Mouse (Mus musculus) left cerebral cortex, postnatal 25 days (tissue): ENCODE measurements at regions not wholly inside any gene's neighbourhood (a gene's known extent, or its start where the extent isn't known, plus 50 kb on each side); places are given as distances from the start of the nearest gene placed in this dataset.
A peak's percentile ranks its signal among the peaks of the same experiment; 100 is the strongest.

ENCODE experiments used
- DNase-seq, 2 experiments: peaks; one replicate each; pipeline ENCODE4 v3.0.0; 2022; ENCODE audit warnings: low spot score in 2 of 2, mixed read lengths in 1 of 2
- intact Hi-C: fragments of 180-260 bp; cut with DNase I; formaldehyde crosslinking; loops from one replicate; pipeline ENCODE4 v1.15.1; 2025

- no peak for DNase-seq
- intact Hi-C loops: no loop called here
Observed at GRCm38 (mm10) chr12:28380203-28380602, 172.0 kb downstream of the Dcdc2c start.

DNA sequence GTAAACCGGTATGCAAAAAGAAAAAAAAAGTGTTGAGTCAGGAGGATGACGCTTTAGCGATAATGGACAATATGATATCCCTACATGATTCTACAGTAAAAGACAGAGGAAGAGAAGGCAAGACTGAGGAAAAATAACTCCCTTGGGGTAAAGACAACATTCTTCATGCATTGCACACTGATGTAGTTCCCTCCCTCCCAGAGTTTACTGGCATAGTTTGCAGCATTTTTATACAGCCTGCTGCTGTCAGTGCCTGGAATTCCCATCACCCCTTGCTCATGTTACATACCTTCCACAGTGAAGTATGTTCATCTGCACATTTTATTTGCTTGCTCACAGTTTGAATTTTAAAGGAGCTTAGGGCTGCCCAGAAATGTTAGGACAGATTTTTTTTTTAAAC is 174.2 kb downstream of the Dcdc2c start:
- DNase-seq: no peak
- intact Hi-C loops: no loop called here

GRCm38 (mm10) chr12:28377373-28377772 is 174.8 kb downstream of the Dcdc2c start:
- no peak for DNase-seq
- intact Hi-C loops: no loop called here

- intact Hi-C loops: no loop called here
- no peak for DNase-seq
Observed at GRCm38 (mm10) chr12:28376770-28377169, 175.4 kb downstream of the Dcdc2c start.

DNA sequence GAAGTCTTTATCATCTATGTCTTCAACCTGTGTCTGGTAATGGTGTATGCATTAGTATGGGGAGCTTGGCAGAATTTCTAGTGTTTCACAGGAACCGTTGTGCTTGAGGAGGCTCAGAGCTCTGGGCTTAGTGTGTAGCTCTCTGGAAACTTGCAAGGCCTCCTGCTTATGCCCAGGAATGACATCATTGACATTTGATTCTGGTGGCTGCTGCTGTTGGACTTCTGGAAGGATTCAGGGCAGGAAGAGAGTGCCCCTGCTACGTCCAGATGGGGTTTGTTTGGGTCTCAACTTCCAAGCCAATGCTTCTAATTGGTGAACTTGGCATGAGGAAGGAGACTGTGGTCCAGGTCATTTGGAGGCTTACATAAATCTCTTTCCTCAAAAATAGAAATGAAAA is 186.9 kb downstream of the Dcdc2c start:
- intact Hi-C loops: no loop called here
- no peak for DNase-seq

- intact Hi-C loops: no loop called here
- DNase-seq: no peak
Observed at GRCm38 (mm10) chr12:28358737-28359333, 193.4 kb downstream of the Dcdc2c start.

DNA sequence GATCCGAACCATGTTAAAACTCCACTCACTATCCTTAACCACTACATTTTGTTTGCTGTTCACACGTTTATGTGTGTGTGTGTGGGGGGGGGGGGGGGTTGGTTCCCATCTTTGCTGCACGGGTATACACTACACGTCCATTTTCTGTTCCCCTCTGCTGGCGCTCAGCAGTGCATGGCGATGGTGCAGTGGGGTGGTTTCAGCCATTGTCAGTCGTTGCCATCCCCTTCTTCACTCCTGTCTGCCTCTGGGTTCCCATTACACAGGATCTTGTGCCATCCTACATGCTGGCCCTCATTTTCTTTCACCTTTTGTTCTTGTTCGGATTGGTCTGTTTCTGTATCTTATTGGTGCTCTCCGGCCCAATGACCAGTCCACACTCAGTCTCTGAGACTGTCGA is 194.4 kb downstream of the Dcdc2c start:
- no peak for DNase-seq
- intact Hi-C loops: no loop called here

DNA sequence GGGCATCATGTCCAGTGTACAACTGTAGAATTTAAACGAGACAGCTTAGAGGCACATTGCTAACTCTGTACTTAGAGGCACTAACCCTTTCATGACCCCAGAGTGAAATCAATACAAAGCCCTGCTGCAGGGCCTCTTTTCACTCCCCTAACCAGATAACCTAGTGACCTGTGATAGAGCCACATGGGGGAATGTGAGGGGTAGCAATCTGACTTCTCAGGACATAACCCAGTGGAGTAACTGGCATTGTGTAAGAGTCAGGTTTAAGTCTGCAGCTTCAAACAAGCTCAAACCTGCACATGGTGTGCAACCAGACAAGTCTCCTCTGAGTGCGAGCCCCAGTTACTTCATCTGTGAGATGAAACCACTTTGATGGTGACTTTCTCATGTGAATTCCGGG is 199.1 kb downstream of the Dcdc2c start:
- no peak for DNase-seq
- intact Hi-C loops: no loop called here

DNA sequence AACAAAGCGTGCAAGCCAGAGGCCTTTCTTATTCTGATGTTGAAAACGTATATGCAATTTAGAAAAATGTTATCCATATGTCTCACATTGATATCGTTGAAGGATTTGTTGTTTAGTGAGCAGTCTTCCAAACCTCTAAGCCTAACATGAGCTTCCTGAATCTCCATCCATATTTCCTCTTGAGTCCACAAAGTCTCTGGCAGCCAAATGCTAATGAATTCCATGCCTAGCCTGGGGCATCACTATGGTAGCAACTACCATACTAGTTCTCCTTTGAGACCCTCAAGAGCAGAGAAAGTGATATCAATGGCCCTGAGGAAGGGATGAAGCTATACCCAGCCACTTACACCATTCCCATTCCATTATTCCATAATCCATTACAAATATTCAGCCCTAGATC is 199.6 kb downstream of the Dcdc2c start:
- DNase-seq: no peak
- intact Hi-C loops: no loop called here

DNA sequence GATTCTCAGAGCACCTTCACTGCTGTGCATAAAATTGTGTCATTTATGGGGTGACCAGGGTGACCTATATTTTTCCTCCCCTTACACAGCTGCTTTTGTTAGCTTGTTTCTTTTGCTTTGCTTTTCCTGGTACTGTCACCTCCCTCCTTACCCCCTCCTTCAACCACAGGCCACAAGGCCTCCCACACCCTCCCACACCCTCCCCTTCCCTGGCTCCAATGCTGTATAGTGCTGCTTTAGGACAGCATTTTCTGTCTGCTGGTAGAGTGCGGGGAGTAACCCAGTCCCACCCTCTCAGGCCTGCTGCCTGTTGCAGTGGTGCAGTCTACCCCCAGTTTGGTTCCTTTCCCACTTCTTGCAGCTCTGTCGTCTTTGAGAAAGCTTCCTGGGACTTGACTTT is 209.5 kb downstream of the Dcdc2c start:
- intact Hi-C loops: no loop called here
- no peak for DNase-seq

DNA sequence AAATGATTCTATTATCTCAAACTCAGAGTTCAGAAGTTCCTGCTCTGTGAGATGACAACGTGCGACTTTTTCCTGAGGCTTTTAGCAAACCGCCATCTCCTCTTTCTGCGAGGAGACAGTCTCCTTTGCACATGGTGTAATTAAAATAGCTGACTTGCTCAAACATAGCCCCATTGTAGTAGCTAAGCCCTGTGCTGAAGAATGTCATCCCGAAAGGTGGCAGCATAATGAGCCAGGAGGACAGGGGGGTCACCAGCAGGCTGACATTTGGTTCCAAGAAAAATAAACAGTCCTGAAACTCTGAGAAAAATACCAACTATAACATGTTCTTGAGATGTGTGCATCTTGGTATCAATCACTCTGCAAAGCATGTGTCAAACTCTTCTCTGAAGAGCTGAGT is 219.6 kb downstream of the Dcdc2c start:
- intact Hi-C loops: no loop called here
- no peak for DNase-seq

GRCm38 (mm10) chr12:28331843-28332242 is 220.4 kb downstream of the Dcdc2c start:
- peak in 1 of 2 experiments; percentile 40 for DNase-seq
- intact Hi-C loops: no loop called here

DNA sequence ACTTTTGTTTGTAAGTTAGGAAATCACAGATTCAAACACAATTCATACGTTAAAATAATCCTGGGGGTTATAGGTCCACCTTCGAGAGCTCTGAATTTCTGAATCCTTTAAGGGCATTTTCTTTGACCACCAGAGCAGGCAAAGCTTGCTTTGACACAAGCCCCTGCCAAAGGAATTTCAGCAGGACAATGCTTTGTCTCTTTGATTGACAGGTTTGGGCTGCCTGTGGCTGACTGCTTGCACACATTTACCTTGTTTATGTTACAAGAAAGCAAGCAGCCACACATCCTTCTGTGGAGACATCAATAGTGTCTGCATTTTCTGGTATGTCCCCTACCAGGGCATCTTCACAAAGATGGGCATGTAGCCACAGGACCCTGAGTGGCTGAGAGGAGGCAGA is 228.5 kb downstream of the Dcdc2c start:
- intact Hi-C loops: no loop called here
- DNase-seq: no peak

DNA sequence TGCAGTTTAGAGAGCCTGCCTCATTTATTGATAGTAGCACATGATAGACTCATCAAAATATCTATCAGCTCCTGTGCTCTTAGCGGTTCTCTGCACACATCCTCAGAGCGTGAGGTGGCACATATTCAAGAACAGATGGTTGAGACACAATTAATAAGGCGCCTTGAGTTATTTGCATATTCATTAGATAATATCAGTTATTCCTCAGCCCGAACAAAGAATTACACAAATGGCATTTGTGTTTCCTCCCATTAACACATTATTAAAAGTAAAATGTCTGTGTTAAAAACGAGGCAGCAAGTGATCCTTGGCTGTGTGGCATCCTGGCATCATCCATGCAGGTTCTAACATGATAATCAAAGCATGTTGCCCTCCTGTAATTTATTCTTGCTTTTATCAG is 243.0 kb downstream of the Dcdc2c start:
- intact Hi-C loops: no loop called here
- DNase-seq: no peak

DNA sequence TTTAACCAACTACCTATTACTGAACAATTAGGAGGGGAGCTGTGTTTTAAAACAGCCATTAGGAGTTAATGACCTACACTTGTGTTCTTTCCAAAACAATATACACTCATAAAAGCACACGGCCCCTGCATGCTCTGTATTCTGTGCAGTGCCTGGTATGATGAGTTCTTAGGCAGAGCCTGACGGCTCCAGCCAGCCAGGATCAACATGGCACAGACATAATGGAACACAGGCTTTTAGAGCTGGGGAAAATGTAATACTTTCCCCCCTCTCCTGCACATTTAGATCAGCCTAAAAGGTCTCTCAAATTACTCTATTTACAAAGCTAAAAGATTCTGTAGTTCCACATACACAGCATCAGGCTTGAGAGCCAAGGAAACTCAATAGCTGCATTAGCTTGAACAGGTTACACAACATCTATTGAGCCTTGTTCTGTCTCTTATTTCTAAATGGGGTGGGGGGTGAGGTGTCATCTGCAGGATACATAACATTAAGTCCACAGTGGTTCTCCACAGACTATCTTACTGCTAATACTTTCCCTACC is 250.1 kb downstream of the Dcdc2c start:
- intact Hi-C loops: no loop called here
- no peak for DNase-seq

- no peak for DNase-seq
- intact Hi-C loops: no loop called here
Observed at GRCm38 (mm10) chr12:28288376-28288896, 263.8 kb downstream of the Dcdc2c start.

- intact Hi-C loops: no loop called here
- no peak for DNase-seq
Observed at GRCm38 (mm10) chr12:28255524-28255923, 296.7 kb downstream of the Dcdc2c start.

DNA sequence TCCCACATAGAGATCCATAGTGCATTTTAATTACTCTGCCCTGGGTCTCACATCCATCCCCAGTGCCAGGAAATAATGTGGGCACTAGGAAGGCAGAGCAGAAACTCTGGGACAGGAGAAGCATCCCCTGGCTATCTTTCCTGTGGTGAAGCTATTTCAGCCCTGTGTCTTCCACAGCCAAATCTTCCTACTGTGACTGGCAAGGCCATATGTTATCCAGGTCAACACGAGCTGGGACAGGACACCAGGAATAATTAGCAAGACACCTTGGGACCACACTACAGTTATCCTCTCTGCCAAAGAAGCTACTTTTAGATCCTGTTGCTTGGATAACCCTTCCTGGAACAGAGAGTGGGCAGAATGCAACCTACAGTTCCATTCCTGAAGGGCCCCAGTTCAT is 301.7 kb downstream of the Dcdc2c start:
- DNase-seq: no peak
- intact Hi-C loops: loop anchor here (5.0 kb wide), 1 partner anchor 653 kb away; no protein-coding TSS in a partner anchor

GRCm38 (mm10) chr12:28248749-28249148 is 303.4 kb downstream of the Dcdc2c start:
- intact Hi-C loops: loop anchor here (5.0 kb wide), 2 partner anchors 906 to 1716 kb away; partner anchors contain the start of gene Sox11
- peak; percentile 50 to 71 for DNase-seq

DNA sequence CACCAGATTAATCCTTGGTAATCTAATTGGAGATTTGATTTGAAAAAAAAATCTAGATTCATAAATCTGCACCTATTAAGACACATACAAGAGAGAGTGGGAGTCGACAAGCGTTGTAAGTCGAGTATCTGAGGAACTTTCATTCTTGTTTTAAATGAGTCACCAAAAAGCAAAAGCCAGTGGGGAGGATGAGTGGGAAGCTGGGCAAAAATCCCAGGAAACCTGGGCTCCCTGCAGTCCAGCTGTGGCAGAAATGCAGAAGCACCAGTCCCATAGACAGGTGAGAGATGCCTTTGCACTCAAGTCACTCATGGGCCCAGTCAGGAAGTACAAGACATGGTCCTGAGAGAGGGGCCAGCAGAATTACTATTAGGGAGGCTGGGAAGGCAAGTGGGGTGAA is 303.9 kb downstream of the Dcdc2c start:
- DNase-seq: peak; percentile 14 to 67
- intact Hi-C loops: loop anchor here (5.0 kb wide), 2 partner anchors 906 to 1716 kb away; partner anchors contain the start of gene Sox11

- peak; percentile 57 to 74 for DNase-seq
- intact Hi-C loops: loop anchor here (1.0 kb wide), 1 partner anchor 260 kb away; no protein-coding TSS in a partner anchor
Observed at GRCm38 (mm10) chr12:28238016-28238415, 314.2 kb downstream of the Dcdc2c start.
